Mouse (Mus musculus) heart, adult 11 months (tissue): ENCODE data around the gene Iqcf6.

Experiments used
- DNase-seq: peaks from one replicate; pipeline ENCODE4 v3.0.0; 2022

The Iqcf6 gene

DNA sequence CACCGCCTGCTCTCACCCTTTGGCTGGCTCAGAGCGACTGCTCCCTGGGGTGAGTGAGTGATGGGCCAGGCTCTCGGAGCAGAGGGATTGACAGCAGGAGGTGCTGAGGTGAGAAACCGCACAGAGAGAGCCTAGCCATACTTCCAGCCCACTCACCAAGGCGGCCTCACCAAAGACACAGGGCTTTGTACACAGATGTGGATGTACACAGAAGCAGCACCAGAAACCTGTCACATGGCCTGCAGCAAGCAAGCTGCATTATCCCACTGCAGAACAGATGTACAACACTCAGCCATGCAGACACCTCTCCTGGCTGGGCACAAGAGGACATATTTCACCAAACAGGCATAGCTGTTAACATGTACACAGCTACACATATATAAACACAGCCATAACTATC is 31.2 kb downstream of the Iqcf6 start:
- no peak for DNase-seq

GRCm38 (mm10) chr9:106659441-106659840 is 33.1 kb downstream of the Iqcf6 start:
- no peak for DNase-seq

- DNase-seq, result no peak
Observed at GRCm38 (mm10) chr9:106659935-106660334, 33.6 kb downstream of the Iqcf6 start.

DNA sequence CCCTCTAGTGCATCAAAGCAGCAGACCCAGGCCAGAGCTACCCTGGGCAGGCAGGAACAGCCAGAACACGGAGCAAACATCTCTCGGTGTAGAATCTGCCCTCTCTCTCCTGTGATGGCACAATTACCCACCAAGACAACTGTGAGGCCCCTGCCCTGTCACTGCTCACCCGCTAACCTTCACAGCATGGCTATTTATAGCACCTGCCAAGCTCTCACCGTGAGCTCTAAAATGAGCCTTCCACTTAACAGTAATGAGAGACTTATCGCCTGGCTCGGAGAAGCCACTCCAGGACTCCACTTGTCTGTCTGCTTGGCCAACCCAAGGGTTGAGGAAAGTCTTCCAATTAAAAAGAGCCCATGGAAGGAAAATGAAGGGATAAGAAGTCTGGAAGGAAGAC is 36.8 kb downstream of the Iqcf6 start:
- DNase-seq, result no peak

- DNase-seq, result no peak
Observed at GRCm38 (mm10) chr9:106664433-106664832, 38.1 kb downstream of the Iqcf6 start.

DNA sequence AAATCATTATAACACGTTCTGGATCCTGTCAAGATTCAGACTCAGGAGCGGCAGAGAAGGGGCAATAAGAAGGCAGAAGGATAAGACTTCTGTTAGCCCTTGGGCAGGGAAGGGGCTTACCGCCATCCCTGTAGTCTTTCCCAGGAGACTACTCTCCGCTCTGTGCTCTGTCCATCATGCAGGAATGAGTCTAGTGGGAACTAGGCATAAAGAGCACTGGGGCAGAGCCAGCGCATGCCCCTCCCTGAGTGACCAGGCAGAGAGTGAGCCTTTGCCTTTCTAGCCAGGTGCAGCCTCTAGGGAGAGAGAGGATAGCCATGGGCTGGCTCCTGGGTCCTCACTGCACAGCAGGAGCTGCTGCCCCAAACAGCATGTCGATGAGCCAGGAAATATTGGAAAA is 38.5 kb downstream of the Iqcf6 start:
- DNase-seq, result no peak

DNA sequence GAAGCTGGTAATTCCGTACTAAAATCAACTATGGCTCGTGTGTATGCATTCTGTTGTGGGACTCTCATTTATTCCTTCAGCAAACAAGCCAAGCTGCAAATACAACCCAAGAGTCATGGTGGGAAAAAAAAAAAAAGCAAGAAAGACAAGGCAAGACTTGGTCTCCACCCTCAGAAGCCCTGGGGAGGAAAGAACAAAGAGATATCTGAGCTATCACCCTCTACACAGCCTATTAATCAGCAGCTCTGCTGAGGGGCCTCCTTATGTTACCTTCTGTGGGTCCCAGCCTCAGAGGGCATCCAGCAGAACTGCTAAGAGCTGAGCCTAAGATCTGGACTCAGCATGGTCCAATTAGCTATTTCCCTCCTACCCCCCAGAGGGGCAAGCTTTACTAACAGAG is 47.5 kb downstream of the Iqcf6 start:
- no peak for DNase-seq

- peak; percentile 96 for DNase-seq
Observed at GRCm38 (mm10) chr9:106675480-106675879, 49.1 kb downstream of the Iqcf6 start.

GRCm38 (mm10) chr9:106675965-106676364 is 49.6 kb downstream of the Iqcf6 start:
- no peak for DNase-seq

DNA sequence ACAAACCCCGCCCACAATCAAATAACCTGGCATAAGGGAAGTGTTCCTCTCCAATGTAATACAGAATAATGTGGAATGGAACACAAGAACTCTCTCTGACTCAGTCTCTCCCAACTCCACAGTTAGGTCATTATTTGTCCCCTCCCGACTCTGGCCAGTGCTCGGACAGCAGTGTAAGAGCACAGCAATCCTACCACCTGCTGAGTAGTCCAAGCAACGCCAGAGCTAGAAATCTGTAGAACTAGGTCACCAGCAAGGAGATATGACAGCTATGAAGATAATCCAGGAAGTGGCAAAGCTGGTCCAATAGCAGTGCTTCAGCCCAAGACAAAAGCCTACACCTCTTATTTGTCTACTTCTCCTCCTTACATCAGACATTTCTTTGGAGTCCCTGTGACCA is 50.2 kb downstream of the Iqcf6 start:
- no peak for DNase-seq
